Mouse (Mus musculus) neural tube, embryonic 11.5 days (tissue): ENCODE data around the gene Igtp. TPM values are rescaled to one million over a fixed set of nuclear protein-coding genes. Genes with fewer than 3 reads are reported as not detected.
A peak's percentile ranks its signal among the peaks of the same experiment; 100 is the strongest.
"Not testable (repeated sequence)": the region's sequence is repeated elsewhere in the genome, so short reads cannot be mapped to it uniquely, and the experiment has no call there.

Experiments used
- ATAC-seq: fragments of 200-750 bp; cut with Nextera tagmentation; 2 replicates; pipeline ENCODE4 v1.8.0; 2017; ENCODE audit warnings: moderate number of reproducible peaks, mild to moderate bottlenecking, moderate TSS enrichment, moderate library complexity; ENCODE audit not compliant: insufficient read depth, low FRiP score, low TSS enrichment
- DNase-seq: peaks from one replicate; pipeline ENCODE4 v3.0.0-alpha.2; 2015; ENCODE audit warnings: low spot score
- H3K27ac ChIP-seq: fragments of 300-500 bp; sonication (generic); 2 replicates; pipeline ENCODE4 v1.5.1; 2014; ENCODE audit warnings: low read depth, mild to moderate bottlenecking, low read length
- H3K27me3 ChIP-seq: fragments of 300-500 bp; sonication (generic); 2 replicates; pipeline ENCODE4 v1.6.1; 2014; ENCODE audit warnings: mild to moderate bottlenecking, low read length, mixed read lengths; ENCODE audit not compliant: control insufficient read depth, insufficient read depth
- H3K36me3 ChIP-seq: fragments of 300-500 bp; sonication (generic); 2 replicates; pipeline ENCODE4 v1.6.1; 2014; ENCODE audit warnings: mild to moderate bottlenecking, low read length, moderate library complexity, mixed read lengths; ENCODE audit not compliant: control insufficient read depth, insufficient read depth
- H3K4me1 ChIP-seq: fragments of 300-500 bp; sonication (generic); 2 replicates; pipeline ENCODE4 v1.6.1; 2014; ENCODE audit warnings: low read length, mixed read lengths; ENCODE audit not compliant: control insufficient read depth, insufficient read depth
- H3K4me2 ChIP-seq: fragments of 300-500 bp; sonication (generic); 2 replicates; pipeline ENCODE4 v1.6.1; 2014; ENCODE audit warnings: low read depth, mild to moderate bottlenecking, moderate library complexity
- H3K4me3 ChIP-seq: fragments of 300-500 bp; sonication (generic); 2 replicates; pipeline ENCODE4 v1.5.1; 2014; ENCODE audit warnings: low read depth, low read length
- H3K9ac ChIP-seq: fragments of 300-500 bp; sonication (generic); 2 replicates; pipeline ENCODE4 v1.6.1; 2014; ENCODE audit warnings: mild to moderate bottlenecking, low read length
- H3K9me3 ChIP-seq: fragments of 300-500 bp; sonication (generic); 2 replicates; pipeline ENCODE4 v1.6.1; 2016; ENCODE audit warnings: low read length; ENCODE audit not compliant: control insufficient read depth
- WGBS: fragments of 180-500 bp; shearing (Covaris S2); extraction: QIAGEN DNeasy Blood & Tissue Kit; methylation state at CpG from one replicate; pipeline ENCODE4 v1.1.7; 2014; 5-methylcytosine and 5-hydroxymethylcytosine counted together
- polyA plus RNA-seq: library from polyadenylated mRNA; unstranded; fragments of >200 nt; fragmentation: Nextera tagmentation; extraction: Ambion mirVana; gene quantifications from 2 replicates; pipeline ENCODE4 v1.2.1, GENCODE M21; 2014

Gene Igtp
- polyA plus RNA-seq, 1 experiment from 2014 or later, result 2.4 TPM

DNA sequence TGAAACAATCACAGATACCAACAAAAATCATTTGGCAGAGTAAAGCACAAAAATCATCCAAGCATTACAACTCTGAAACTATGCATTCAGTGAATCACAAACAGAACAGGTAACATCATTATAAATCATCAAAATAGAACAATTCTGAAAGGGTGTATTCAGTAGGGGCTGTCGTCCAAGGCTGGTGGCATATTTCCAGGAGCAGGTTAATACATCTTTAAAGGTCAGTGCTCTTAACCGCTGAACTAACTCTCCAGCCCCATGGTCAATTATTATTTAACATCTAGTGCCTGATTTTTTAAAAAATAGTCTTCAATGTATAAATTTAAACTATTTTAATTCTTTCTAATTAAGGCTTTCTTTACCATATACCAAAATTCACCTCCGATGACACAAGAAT, 35.2 kb downstream of the Igtp start:
- H3K9ac ChIP-seq, DNase-seq, H3K27ac ChIP-seq, H3K4me3 ChIP-seq, H3K36me3 ChIP-seq, H3K4me1 ChIP-seq, H3K27me3 ChIP-seq, ATAC-seq, H3K9me3 ChIP-seq, H3K4me2 ChIP-seq: not testable (repeated sequence)
- WGBS, result 88% methylated on average over 3 of the region's 3 CpGs

DNA sequence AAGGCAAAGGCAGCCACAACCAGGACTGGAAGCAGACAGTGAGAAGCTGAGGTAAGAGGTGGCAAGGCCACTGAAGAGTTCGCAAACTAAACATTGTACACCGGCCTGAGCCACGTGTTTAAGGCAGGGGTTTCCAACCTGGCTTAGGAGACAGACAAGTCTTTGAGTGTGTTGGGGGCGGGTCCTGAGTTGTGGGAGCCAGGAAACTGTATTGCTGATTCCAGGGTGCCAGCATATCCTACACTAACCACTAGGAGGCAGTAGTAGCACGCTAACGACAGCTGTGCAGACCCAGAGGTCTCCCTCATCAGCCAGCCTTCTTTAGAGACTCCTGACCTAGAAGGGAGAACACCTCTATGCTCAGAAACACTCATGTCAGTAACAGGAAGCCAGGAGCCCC, 35.8 kb downstream of the Igtp start:
- Histone ChIP-seq H3K4me3 (no peak overlapping the region), H3K27ac (no peak overlapping the region), H3K4me2 (no peak overlapping the region), H3K9me3 (no peaks in the 10 kb centered on the region), H3K4me1 (no peaks in the 10 kb centered on the region), H3K27me3 (no peaks in the 10 kb centered on the region), H3K9ac (no peak overlapping the region), H3K36me3 (no peaks in the 10 kb centered on the region)
- no peak for ATAC-seq
- 13% methylated on average over 6 of the region's 6 CpGs for WGBS
- DNase-seq, result peak; percentile 52

DNA sequence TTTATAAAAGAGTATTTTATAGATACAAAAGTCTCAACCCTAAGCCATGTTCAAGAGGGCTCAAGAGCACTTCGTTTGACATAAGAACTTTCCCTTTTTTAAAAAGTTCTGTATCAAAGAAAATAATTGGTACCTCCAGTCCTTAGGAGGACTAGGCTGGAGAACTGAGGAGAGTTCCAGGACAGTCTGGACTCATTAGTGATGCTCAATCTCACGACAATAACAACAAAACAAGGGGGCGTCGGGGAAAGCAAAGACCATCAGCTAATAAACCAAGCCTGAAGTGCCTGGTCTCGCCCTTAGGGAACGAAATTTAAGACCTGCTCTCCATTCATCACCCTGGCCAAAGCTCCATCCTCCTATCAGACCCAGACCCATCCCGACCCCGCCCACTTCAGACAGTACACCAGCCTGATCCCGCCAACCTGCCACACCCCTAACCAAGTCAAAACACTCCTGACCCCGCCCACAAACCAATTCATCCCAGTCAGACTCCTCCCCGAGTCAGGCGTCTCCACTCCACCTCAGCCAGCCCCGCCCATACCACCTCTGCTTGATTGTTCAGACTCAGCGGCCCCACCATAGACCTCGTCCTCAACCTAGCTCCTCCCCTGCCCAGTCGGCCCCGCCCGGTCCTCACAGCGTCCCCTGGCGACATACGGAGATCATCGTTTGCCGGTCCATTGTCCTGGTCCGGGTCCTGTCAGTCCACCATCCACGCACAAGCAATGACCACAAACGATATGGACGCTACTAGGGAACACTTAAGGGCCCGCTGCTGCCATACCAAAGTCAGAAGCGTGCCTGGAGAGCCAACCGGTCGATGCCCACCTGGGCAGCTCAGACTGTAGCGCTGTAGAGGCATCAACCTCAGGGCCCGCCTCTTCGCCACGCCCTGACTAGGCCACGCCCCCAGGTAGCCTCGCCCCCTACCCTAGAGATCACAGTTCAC, 39.8 kb downstream of the Igtp start:
- peak; percentile 94 for ATAC-seq
- WGBS, result 2% methylated on average over 37 of the region's 37 CpGs

DNA sequence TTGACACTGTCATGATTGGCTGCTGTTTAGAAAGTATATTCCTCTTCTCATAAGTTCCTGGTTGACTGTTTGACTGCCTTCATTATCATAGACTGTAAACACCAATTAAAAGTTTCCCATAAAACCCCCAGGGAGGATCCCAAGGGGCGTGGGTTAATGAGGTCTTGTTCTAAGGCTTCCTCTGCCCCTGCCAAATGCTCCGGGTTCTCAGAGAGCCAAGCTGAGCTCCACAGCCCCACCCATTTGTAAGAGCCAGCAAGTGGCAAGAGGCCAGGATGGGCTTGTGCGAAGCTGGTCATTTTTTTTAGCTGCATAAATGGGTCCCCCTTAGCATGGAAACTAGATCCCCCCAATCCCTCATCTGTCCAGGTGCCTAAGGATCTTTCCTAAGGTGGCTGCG, 47.9 kb downstream of the Igtp start:
- no peak overlapping the region for H3K4me2 ChIP-seq
- H3K4me3 ChIP-seq, result no peak overlapping the region
- WGBS, result 37% methylated on average over 4 of the region's 4 CpGs
- no peak overlapping the region for H3K27ac ChIP-seq
- H3K9ac ChIP-seq, result no peak overlapping the region
- H3K4me1 ChIP-seq, result no peaks in the 10 kb centered on the region
- H3K27me3 ChIP-seq, result no peaks in the 10 kb centered on the region
- no peaks in the 10 kb centered on the region for H3K36me3 ChIP-seq
- no peaks in the 10 kb centered on the region for H3K9me3 ChIP-seq
- DNase-seq, result no peak
- no peak for ATAC-seq

More for the DNA sequence above, 39.8 kb downstream of the Igtp start:
- Histone ChIP-seq H3K36me3 (no peaks in the 10 kb centered on the region), H3K9ac (peak overlapping the region; percentile 49), H3K27me3 (no peaks in the 10 kb centered on the region), H3K4me2 (peak overlapping the region; percentile 63), H3K4me1 (no peaks in the 10 kb centered on the region), H3K4me3 (peak overlapping the region; percentile 39), H3K27ac (no peak overlapping the region), H3K9me3 (no peaks in the 10 kb centered on the region)
- peak; percentile 81 for DNase-seq

DNA sequence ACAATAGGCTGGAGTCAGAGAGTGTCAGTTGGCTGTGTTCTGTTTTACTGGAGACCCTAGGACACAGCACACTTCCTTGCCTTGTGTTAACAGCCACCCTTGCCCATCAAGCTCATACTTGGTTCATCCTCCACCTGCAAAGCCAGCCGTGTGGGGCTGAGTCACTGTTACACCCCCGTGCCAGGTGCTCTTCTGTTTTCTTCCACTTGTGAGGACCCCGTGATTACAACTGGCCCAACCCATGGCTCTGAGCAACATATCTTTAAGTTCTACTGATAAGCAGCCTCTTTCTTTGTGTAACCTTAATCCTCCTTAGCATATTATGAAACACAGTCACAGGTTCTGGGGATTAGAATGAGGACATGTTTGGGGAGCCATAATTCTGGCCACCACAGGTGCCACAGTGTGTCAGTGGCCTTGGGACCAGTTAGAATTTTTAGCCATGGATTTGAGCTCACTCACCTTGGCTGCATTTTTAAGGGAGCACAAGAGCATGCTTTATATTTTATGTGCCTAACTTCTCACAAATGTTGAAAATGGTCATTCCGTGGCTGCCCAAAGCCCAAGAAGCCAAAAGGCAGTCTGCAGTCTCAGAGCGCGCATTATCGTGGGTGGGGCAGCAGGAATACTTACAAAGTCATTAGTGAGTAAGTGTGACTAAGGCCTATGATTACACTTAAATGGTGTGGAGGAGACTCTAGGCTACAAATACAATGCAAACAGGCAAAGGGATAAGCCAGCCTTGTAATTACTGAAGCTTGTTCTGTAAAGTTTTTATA, 50.0 kb downstream of the Igtp start:
- ATAC-seq (no peak), DNase-seq (no peak)
- H3K27ac ChIP-seq, result no peak overlapping the region
- H3K4me3 ChIP-seq, result no peak overlapping the region
- WGBS, result 80% methylated on average over 7 of the region's 7 CpGs
- no peak overlapping the region for H3K4me2 ChIP-seq
- H3K27me3 ChIP-seq, result no peaks in the 10 kb centered on the region
- H3K9me3 ChIP-seq, result no peaks in the 10 kb centered on the region
- no peaks in the 10 kb centered on the region for H3K4me1 ChIP-seq
- H3K36me3 ChIP-seq, result no peaks in the 10 kb centered on the region
- H3K9ac ChIP-seq, result no peak overlapping the region

DNA sequence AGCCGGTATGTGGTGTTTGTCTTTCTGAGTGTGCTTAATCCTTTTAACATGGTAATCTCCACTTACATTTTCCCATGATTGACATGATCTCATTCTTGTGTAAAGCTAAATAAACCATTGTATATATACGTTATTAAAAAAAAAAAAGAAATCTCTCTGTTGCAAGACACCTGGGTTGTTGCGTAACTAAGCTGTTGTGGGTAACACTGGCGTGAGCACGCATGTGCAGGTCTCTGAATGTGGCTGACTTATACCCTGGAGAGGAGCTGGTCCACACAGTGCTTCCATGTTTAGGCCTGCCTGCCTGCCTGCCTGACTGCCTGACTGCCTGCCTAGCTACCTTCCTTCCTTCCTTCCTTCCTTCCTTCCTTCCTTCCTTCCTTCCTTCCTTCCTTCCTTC, 51.2 kb downstream of the Igtp start:
- H3K27me3 ChIP-seq, result no peaks in the 10 kb centered on the region
- no peak overlapping the region for H3K4me3 ChIP-seq
- H3K9ac ChIP-seq, result no peak overlapping the region
- no peak overlapping the region for H3K4me2 ChIP-seq
- H3K27ac ChIP-seq, result no peak overlapping the region
- H3K36me3 ChIP-seq, result no peaks in the 10 kb centered on the region
- no peaks in the 10 kb centered on the region for H3K4me1 ChIP-seq
- H3K9me3 ChIP-seq, result no peaks in the 10 kb centered on the region
- DNase-seq (no peak), ATAC-seq (no peak)
- WGBS, result 91% methylated on average over 5 of the region's 5 CpGs

DNA sequence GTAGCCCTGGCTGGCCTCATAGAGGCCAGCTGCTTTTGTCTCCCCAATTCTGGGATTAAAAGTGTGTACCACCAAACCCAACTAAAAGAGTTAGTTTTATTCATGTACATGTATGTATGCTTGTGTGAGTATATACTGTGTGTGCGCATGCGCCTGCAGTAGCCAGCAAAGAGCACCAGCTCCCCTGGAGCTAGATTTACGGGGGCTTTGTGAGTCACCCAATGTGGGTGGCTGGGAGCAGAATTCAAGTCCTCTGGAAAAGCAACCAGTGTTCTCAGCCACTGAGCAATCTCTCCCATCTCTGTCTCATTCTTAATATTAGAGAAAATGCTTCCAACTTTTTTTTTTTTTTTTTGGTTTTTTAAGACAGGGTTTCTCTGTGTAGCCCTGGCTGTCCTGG, 55.1 kb downstream of the Igtp start:
- H3K27me3 ChIP-seq, result no peaks in the 10 kb centered on the region
- DNase-seq (no peak), ATAC-seq (no peak)
- H3K4me1 ChIP-seq, result no peaks in the 10 kb centered on the region
- no peak overlapping the region for H3K9ac ChIP-seq
- no peak overlapping the region for H3K27ac ChIP-seq
- no peak overlapping the region for H3K4me2 ChIP-seq
- 93% methylated on average over 3 of the region's 3 CpGs for WGBS
- no peaks in the 10 kb centered on the region for H3K36me3 ChIP-seq
- H3K4me3 ChIP-seq, result no peak overlapping the region
- H3K9me3 ChIP-seq, result no peaks in the 10 kb centered on the region
